Mouse (Mus musculus) midbrain, embryonic 12.5 days (tissue): ENCODE results near the gene Runx1. TPM values are rescaled to one million over a fixed set of nuclear protein-coding genes. Genes with fewer than 3 reads are reported as not detected.

Source experiments
- ATAC-seq: fragments of 200-750 bp; cut with Nextera tagmentation; 2 replicates; pipeline ENCODE4 v1.8.0; 2017; ENCODE audit warnings: low read depth, moderate TSS enrichment, moderate library complexity; ENCODE audit not compliant: low FRiP score
- H3K27ac ChIP-seq: fragments of 300-500 bp; sonication (generic); replicated peaks from 2 replicates; pipeline ENCODE4 v1.5.1; 2016; ENCODE audit warnings: mild to moderate bottlenecking
- H3K27me3 ChIP-seq: fragments of 300-500 bp; sonication (generic); 2 replicates; pipeline ENCODE4 v1.6.1; 2016; ENCODE audit warnings: mild to moderate bottlenecking
- H3K36me3 ChIP-seq: fragments of 300-500 bp; sonication (generic); 2 replicates; pipeline ENCODE4 v1.6.1; 2016
- H3K4me1 ChIP-seq: fragments of 300-500 bp; sonication (generic); 2 replicates; pipeline ENCODE4 v1.6.1; 2016
- H3K4me2 ChIP-seq: fragments of 300-500 bp; sonication (generic); replicated peaks from 2 replicates; pipeline ENCODE4 v1.6.1; 2016; ENCODE audit warnings: mild to moderate bottlenecking, moderate library complexity
- H3K4me3 ChIP-seq: fragments of 300-500 bp; sonication (generic); 2 replicates; pipeline ENCODE4 v1.5.1; 2016; ENCODE audit warnings: mild to moderate bottlenecking
- H3K9ac ChIP-seq: fragments of 300-500 bp; sonication (generic); replicated peaks from 2 replicates; pipeline ENCODE4 v1.6.1; 2016; ENCODE audit warnings: mild to moderate bottlenecking, moderate library complexity
- H3K9me3 ChIP-seq: fragments of 300-500 bp; sonication (generic); 2 replicates; pipeline ENCODE4 v1.6.1; 2016; ENCODE audit warnings: mild to moderate bottlenecking
- WGBS: fragments of 180-500 bp; shearing (Covaris S2); methylation state at CpG from one replicate; pipeline ENCODE4 v1.1.7; 2016; 5-methylcytosine and 5-hydroxymethylcytosine counted together
- polyA plus RNA-seq: library from polyadenylated mRNA; unstranded; fragments of >200 nt; fragmentation: Nextera tagmentation; extraction: Ambion mirVana; gene quantifications from 2 replicates; pipeline ENCODE4 v1.2.1, GENCODE M21; 2016

Gene Runx1
- polyA plus RNA-seq, 1 experiment from 2014 or later: 3.6 TPM

DNA sequence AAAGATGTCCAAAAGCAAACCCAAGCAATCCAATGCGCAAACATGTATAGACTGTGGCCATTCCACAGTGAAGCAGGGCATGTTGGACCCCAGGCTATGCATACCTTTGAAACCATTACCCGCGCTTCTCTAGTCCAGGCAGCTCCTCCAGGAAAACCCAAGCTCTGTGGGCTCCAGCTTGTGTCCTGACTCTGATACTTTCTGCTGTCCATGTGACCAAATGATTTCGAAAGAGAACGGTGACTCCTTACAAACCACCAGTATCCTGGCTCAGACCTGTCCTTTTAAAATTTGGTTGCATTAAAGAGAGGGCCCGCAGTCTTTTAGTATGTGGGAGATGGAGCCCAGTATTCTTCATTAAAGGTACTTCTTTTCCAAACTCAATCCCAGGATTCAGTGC is 234.2 kb downstream of the Runx1 start:
- H3K27me3 ChIP-seq: no peaks in the 10 kb centered on the region
- WGBS: 97% methylated on average over 6 of the region's 6 CpGs

DNA sequence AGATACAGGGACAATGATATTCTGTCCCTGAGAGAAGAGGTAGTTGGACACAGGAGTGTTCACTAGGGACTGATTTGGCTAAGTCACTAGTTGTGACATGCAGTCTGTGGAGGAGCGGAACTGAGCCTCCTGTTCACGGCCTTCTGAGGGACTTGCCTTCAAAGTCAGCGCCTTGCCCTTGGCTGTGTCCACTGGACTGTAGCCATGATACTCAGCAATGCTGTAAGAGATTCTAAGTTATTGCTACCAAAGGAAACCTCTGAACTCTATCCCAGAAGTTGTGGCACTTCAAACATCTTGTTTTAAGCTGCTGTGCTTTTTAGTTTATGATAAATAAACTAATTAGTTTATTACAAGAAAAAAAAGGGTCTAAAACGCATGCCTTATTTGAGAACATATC is 238.1 kb downstream of the Runx1 start:
- Histone ChIP-seq H3K4me2 (no peak overlapping the region), H3K4me1 (no peaks in the 10 kb centered on the region), H3K27ac (no peak overlapping the region), H3K9me3 (no peaks in the 10 kb centered on the region), H3K36me3 (no peaks in the 10 kb centered on the region), H3K9ac (no peak overlapping the region), H3K4me3 (no peak overlapping the region), H3K27me3 (no peaks in the 10 kb centered on the region)
- 89% methylated on average over 4 of the region's 4 CpGs for WGBS
- ATAC-seq: no peak

More for the DNA sequence above, 234.2 kb downstream of the Runx1 start:
- no peak overlapping the region for H3K4me2 ChIP-seq
- ATAC-seq: no peak
- H3K27ac ChIP-seq: no peak overlapping the region
- no peaks in the 10 kb centered on the region for H3K9me3 ChIP-seq
- H3K36me3 ChIP-seq: no peaks in the 10 kb centered on the region
- no peak overlapping the region for H3K9ac ChIP-seq
- H3K4me1 ChIP-seq: no peaks in the 10 kb centered on the region
- H3K4me3 ChIP-seq: no peak overlapping the region

- 89% methylated on average over 10 of the region's 10 CpGs for WGBS
- Histone ChIP-seq H3K4me1 (no peaks in the 10 kb centered on the region), H3K9me3 (no peaks in the 10 kb centered on the region), H3K36me3 (no peaks in the 10 kb centered on the region), H3K4me3 (no peak overlapping the region), H3K27me3 (no peaks in the 10 kb centered on the region), H3K27ac (no peak overlapping the region), H3K9ac (no peak overlapping the region), H3K4me2 (no peak overlapping the region)
- no peak for ATAC-seq
Observed at GRCm38 (mm10) chr16:92581767-92582166, 244.2 kb downstream of the Runx1 start.

GRCm38 (mm10) chr16:92580981-92581380 is 245.0 kb downstream of the Runx1 start:
- H3K9ac ChIP-seq: no peak overlapping the region
- no peak for ATAC-seq
- WGBS: 78% methylated on average over 10 of the region's 10 CpGs
- H3K4me2 ChIP-seq: no peak overlapping the region
- no peaks in the 10 kb centered on the region for H3K9me3 ChIP-seq
- H3K27ac ChIP-seq: no peak overlapping the region
- H3K36me3 ChIP-seq: no peaks in the 10 kb centered on the region
- no peaks in the 10 kb centered on the region for H3K4me1 ChIP-seq
- no peaks in the 10 kb centered on the region for H3K27me3 ChIP-seq
- H3K4me3 ChIP-seq: no peak overlapping the region

GRCm38 (mm10) chr16:92578915-92579653 is 246.9 kb downstream of the Runx1 start:
- Histone ChIP-seq H3K4me3 (no peak overlapping the region), H3K27ac (no peak overlapping the region), H3K27me3 (no peaks in the 10 kb centered on the region), H3K9ac (no peak overlapping the region), H3K4me2 (no peak overlapping the region), H3K36me3 (no peaks in the 10 kb centered on the region), H3K9me3 (no peaks in the 10 kb centered on the region), H3K4me1 (no peaks in the 10 kb centered on the region)
- 81% methylated on average over 7 of the region's 7 CpGs for WGBS
- no peak for ATAC-seq

DNA sequence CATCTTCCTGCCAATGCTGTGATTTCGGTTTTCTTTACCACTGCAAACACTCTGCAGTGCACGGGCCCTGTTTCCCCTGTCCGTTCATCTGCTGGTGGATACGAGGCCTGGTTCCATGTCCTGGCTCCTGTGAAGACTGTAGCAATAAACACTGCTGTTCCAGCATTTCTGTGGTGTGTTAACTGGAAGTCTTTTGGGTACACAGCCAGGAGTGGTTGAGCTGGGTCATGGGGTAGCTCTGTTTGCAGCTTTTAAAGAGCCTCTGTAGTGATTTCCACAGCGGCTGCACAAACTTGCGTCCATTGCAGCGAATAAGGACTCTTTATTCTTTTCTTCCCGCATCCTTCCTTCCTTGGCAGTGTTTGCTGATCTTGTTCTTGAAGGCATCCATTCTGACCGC is 248.6 kb downstream of the Runx1 start:
- H3K9me3 ChIP-seq: no peaks in the 10 kb centered on the region
- WGBS: 92% methylated on average over 9 of the region's 9 CpGs
- no peak for ATAC-seq
- no peak overlapping the region for H3K4me3 ChIP-seq
- no peaks in the 10 kb centered on the region for H3K36me3 ChIP-seq
- no peak overlapping the region for H3K4me2 ChIP-seq
- H3K9ac ChIP-seq: no peak overlapping the region
- H3K4me1 ChIP-seq: no peaks in the 10 kb centered on the region
- H3K27ac ChIP-seq: no peak overlapping the region
- H3K27me3 ChIP-seq: no peaks in the 10 kb centered on the region

DNA sequence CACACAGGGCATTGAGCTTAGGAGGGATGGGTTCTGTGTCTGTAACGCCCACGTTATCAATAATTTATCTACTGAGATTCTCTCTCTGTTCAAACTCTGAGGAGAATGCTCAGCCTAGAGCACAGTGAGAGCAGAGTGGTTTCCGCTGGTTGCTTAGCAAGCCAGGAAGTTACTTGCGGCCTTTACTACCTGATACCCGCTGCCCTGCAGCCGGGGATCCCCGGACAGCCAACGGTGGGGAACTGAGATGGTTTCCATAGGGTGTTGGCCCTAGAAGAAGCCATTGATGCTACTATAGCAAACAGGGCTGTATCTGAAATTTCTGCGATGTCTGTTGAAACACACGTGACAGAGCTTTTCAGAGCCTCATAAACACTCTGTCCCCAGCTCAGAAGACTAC is 250.2 kb downstream of the Runx1 start:
- Histone ChIP-seq H3K4me3 (no peak overlapping the region), H3K27me3 (no peaks in the 10 kb centered on the region), H3K4me2 (no peak overlapping the region), H3K4me1 (no peaks in the 10 kb centered on the region), H3K27ac (no peak overlapping the region), H3K9me3 (no peaks in the 10 kb centered on the region), H3K9ac (no peak overlapping the region), H3K36me3 (no peaks in the 10 kb centered on the region)
- no peak for ATAC-seq
- 86% methylated on average over 10 of the region's 10 CpGs for WGBS

DNA sequence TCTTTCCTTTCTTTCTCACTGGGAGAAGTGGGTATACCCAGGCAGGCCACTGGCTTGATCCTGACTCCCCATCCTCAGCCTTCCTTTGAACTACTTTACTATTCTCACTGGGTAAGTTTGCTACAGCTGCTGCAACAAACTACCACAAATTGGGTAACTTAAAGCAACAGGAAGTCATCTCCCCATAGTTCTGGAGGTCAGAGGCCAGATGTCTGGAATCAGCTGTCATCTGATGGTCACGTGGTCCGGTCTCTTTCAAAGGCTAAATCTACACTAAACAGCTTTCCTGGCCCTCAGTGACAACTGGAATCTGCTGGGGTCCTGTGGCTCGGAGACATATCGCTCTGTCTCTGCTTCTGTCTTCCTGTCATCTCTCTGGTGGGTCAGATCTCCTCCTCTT is 252.8 kb downstream of the Runx1 start:
- Histone ChIP-seq H3K9ac (no peak overlapping the region), H3K9me3 (no peaks in the 10 kb centered on the region), H3K27me3 (no peaks in the 10 kb centered on the region), H3K27ac (no peak overlapping the region), H3K4me3 (no peak overlapping the region), H3K4me1 (no peaks in the 10 kb centered on the region), H3K36me3 (no peaks in the 10 kb centered on the region), H3K4me2 (no peak overlapping the region)
- no peak for ATAC-seq
- 89% methylated on average over 4 of the region's 4 CpGs for WGBS

DNA sequence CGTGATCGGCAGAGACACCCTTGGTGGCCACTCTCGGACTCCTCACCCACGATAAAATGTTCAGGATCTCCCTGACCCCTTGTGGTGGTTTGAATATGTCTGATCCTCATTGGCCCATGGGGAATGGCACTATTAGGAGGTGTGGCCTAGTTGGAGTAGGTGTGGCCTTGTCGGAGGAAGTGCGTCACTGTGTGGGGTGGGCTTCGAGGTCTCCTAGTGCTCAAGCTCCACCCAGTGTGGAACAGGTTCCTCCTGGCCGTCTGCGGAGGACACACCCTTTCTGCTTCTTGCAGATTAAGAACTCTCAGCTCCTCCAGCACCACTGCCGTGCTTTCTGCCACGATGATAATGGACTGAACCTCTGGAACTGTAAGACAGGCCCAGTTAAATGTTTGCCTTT is 254.7 kb downstream of the Runx1 start:
- no peak for ATAC-seq
- H3K27ac ChIP-seq: no peak overlapping the region
- H3K9ac ChIP-seq: no peak overlapping the region
- H3K27me3 ChIP-seq: peaks cover 8% of the 10 kb centered on the region; the same call in 1 of the 2 replicates
- no peaks in the 10 kb centered on the region for H3K36me3 ChIP-seq
- H3K4me3 ChIP-seq: no peak overlapping the region
- H3K9me3 ChIP-seq: no peaks in the 10 kb centered on the region
- H3K4me1 ChIP-seq: no peaks in the 10 kb centered on the region
- 91% methylated on average over 11 of the region's 11 CpGs for WGBS
- no peak overlapping the region for H3K4me2 ChIP-seq

DNA sequence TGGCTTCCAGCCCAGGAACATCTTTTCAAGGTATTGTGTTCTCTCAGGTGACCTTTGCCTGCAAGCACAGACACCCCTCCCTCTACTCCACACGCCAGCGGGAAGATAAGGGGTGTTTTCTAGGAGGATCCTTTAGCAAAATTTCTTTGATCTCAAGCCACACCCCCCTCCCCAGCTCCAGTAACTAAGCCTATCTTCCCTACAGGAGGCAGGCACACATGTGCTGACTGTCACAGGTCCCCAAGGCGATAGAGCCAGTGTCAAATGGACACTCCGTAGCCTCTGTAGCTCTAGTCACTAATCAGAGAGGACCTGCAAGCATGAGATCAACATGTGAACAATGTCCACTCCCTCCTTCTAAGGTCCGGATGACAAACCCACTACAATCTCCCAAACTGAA is 259.8 kb downstream of the Runx1 start:
- H3K9me3 ChIP-seq: no peaks in the 10 kb centered on the region
- WGBS: 39% methylated on average over 5 of the region's 5 CpGs
- ATAC-seq: no peak
- H3K27ac ChIP-seq: no peak overlapping the region
- no peak overlapping the region for H3K9ac ChIP-seq
- no peak overlapping the region for H3K4me2 ChIP-seq
- no peaks in the 10 kb centered on the region for H3K4me1 ChIP-seq
- peaks cover 19% of the 10 kb centered on the region for H3K27me3 ChIP-seq
- H3K4me3 ChIP-seq: no peak overlapping the region
- H3K36me3 ChIP-seq: no peaks in the 10 kb centered on the region

DNA sequence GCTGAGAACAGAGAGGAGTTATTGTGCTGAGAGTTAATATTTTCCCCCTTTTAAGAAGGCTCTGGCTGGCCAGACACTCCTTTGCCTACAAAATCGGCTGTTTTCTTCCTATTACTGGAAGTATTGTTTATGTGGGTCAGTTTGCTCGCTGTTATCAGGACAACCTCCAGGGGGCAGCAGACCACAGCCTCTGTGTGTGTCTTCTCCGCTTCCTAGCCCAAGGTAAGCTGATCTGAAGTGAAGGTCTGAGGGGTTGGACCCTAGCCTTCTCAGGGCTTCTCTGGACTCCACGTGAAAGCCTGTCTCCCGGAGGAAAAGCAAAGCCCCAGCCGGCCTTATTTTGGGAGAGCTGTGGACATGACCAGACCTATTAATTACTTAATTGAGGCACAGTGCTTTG is 260.2 kb downstream of the Runx1 start:
- Histone ChIP-seq H3K4me3 (no peak overlapping the region), H3K9me3 (no peaks in the 10 kb centered on the region), H3K4me1 (no peaks in the 10 kb centered on the region), H3K36me3 (no peaks in the 10 kb centered on the region), H3K27me3 (peaks cover 19% of the 10 kb centered on the region), H3K27ac (no peak overlapping the region), H3K9ac (no peak overlapping the region), H3K4me2 (no peak overlapping the region)
- WGBS: 3% methylated on average over 6 of the region's 6 CpGs
- no peak for ATAC-seq

GRCm38 (mm10) chr16:92565291-92565690 is 260.7 kb downstream of the Runx1 start:
- Histone ChIP-seq H3K9me3 (no peaks in the 10 kb centered on the region), H3K4me3 (no peak overlapping the region), H3K4me2 (no peak overlapping the region), H3K36me3 (no peaks in the 10 kb centered on the region), H3K9ac (no peak overlapping the region), H3K4me1 (no peaks in the 10 kb centered on the region), H3K27me3 (peaks cover 19% of the 10 kb centered on the region), H3K27ac (no peak overlapping the region)
- ATAC-seq: no peak
- WGBS: 82% methylated on average over 11 of the region's 11 CpGs

DNA sequence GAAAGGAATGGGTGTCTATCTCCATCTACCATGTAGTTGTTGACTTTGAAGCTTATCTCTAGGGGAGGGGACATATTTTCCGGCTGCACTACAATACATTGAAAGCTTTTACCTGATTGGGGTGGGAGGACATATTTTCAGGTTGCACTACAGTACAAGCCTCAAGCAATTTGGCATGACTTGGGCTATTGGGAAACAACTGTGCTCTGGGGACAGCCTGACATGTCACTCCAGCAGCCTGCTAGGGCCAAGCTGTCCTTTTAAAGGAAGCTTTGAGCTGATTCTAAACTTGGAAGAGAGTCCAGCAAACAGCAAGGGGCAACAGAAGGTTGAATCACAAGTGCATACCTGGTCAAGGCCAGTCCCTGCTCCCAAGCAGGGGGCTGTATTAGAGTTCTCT is 270.9 kb downstream of the Runx1 start:
- Histone ChIP-seq H3K9me3 (no peaks in the 10 kb centered on the region), H3K4me1 (no peaks in the 10 kb centered on the region), H3K4me2 (no peak overlapping the region), H3K9ac (no peak overlapping the region), H3K27ac (no peak overlapping the region), H3K27me3 (no peaks in the 10 kb centered on the region), H3K36me3 (no peaks in the 10 kb centered on the region), H3K4me3 (no peak overlapping the region)
- ATAC-seq: no peak
- 78% methylated on average over 1 of the region's 1 CpGs for WGBS
